Mouse (Mus musculus) liver, adult (tissue): Measurements from ENCODE around the gene Olfr1205.

Experiments
- GATA4 ChIP-seq: IDR thresholded peaks from 2 replicates; pipeline ENCODE4 v1.6.1; 2014; ENCODE audit warnings: mild to moderate bottlenecking, low read length; ENCODE audit not compliant: insufficient replicate concordance

Olfr1205 gene

GRCm38 (mm10) chr2:88829437-88829836 lies at the start of gene Olfr1205:
Gene Olfr1205 (plus strand): TSS chr2:88829737.
- TF ChIP-seq GATA4, result no peak

DNA sequence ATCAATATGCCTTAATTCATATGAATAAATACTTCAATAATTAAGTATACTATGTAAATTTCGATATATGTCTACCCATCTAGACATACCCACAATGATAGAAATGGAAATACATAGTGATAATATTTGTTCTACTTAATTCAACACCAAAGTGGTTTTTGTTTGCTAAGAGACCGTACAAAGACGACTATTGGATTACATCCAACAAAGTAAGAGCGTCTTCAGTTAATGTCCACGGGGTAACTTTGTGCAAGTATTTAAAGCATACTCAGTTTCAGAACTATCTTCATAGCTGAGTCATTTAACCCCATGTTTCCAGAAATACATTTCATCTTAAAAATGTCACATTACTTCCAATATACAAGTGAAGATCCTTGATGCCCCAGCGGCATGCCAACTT lies 36.8 kb upstream of the Olfr1205 start, which contains the start of gene Olfr1201:
Gene Olfr1201 (plus strand): TSS at position 301 of the 400 bp plus-strand sequence.
- no peak for TF ChIP-seq GATA4

DNA sequence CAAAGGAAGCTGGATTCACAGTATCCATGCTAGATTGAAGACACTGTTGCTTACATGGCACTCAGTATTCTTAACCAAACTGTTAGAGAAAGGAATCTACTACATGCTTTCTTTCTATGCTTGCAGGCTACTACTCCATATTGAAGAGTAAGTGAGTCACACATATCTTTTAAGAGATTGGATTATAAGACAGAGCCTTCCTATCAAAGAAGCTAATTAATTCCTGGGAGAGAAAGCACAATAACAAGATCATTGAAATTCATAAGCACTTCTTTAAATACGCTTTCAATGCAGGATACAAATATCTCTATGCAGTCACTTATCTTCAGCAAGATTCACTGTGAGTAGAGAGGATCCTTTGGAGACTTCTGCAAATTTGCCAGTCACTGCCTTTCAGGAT lies 15.3 kb upstream of the Olfr1205 start, which contains the start of gene Olfr1202:
Gene Olfr1202 (plus strand): TSS at position 301 of the 400 bp plus-strand sequence.
- TF ChIP-seq GATA4, result no peak

GRCm38 (mm10) chr2:88838477-88838876 lies 8.9 kb downstream of the Olfr1205 start:
- no peak for TF ChIP-seq GATA4

DNA sequence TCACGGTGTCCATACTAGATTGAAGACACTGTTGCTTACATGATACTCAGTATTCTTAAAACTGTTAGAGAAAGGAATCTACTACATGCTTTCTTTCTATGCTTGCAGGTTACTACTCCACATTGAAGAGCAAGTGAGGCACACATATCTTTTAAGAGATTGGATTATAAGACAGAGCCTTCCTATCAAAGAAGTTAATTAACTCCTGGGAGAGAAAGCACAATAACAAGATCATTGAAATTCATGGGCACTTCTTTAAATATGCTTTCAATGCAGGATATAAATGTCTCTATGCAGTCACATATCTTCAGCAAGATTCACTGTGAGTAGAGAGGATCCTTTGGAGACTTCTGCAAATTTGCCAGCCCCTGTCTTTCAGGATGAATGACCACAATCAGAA lies 19.5 kb downstream of the Olfr1205 start, which contains the start of gene Olfr1204:
Gene Olfr1204 (plus strand): TSS at position 301 of the 400 bp plus-strand sequence.
- no peak for TF ChIP-seq GATA4

DNA sequence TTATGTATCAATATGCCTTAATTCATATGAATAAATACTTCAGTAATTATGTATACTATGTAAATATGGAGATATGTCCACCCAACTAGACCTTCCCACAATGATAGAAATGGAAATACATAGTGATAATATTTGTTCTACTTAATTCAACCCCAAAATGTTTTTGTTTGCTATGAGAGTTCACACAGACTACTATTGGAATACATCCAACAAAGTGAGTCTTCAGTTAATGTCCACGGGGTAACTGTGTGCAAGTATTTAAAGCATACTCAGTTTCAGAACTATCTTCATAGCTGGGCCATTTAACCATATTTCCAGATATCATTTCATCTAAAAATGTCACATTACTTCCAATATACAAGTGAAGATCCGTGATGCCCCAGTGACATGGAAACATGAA lies 33.4 kb downstream of the Olfr1205 start, which contains the start of gene Olfr1206:
Gene Olfr1206 (plus strand): TSS at position 301 of the 400 bp plus-strand sequence.
- no peak for TF ChIP-seq GATA4
